Mouse (Mus musculus): ENCODE results near the gene Dusp5. TPM values are rescaled to one million over a fixed set of nuclear protein-coding genes. Genes with fewer than 3 reads are reported as not detected.
"Not testable (repeated sequence)": the region's sequence is repeated elsewhere in the genome, so short reads cannot be mapped to it uniquely, and the experiment has no call there.

The Dusp5 gene
- polyA plus RNA-seq, 1 experiment, result 2.0 TPM

GRCm38 (mm10) chr19:53500298-53501006 is 28.5 kb upstream of the Dusp5 start:
- no peaks in the 10 kb centered on the region for H3K36me3 ChIP-seq (ENCODE audit: control insufficient read depth, insufficient read depth, low read length)
- WGBS, result 49% methylated on average over 25 of the region's 25 CpGs
- no peak overlapping the region for H3K4me3 ChIP-seq (ENCODE audit: insufficient read depth, low read depth, low read length)
- peak; percentile 92 for DNase-seq
- no peaks in the 10 kb centered on the region for H3K27me3 ChIP-seq (replicated peaks; ENCODE audit: control insufficient read depth, insufficient read depth, low read length)
- no peak for TF ChIP-seq CTCF (conservative IDR thresholded peaks at IDR 0.05; ENCODE audit: insufficient read depth, insufficient read length, low read depth, low read length)
- TF ChIP-seq POLR2A (IDR thresholded peaks at IDR 0.05; ENCODE audit: low read depth, low read length), result no peak
- H3K27ac ChIP-seq (ENCODE audit: insufficient read depth, low read depth, low read length), result no peak overlapping the region
- H3K4me1 ChIP-seq (ENCODE audit: control insufficient read depth, insufficient read depth, low read length), result no peaks in the 10 kb centered on the region; the same call in 1 of the 2 replicates

DNA sequence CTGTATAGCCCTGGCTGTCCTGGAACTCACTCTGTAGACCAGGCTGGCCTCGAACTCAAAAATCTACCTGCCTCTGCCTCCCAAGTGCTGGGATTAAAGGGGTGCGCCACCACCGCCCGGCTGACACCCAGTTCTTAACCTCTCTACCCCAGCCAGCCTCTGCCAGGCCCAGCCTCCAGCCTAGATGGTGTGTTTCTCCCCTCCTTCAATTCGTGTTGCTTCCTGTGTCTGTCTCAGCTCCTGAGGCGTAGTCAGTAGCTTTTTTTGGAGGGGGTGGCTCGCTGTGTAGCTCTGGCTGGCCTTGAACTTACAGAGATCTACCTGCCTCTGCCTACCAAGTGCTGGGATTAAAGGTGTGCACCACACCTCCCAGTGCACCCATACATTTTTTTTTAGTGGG is 27.7 kb upstream of the Dusp5 start:
- H3K36me3 ChIP-seq (ENCODE audit: control insufficient read depth, insufficient read depth, low read length); H3K27me3 ChIP-seq (replicated peaks; ENCODE audit: control insufficient read depth, insufficient read depth, low read length); H3K4me1 ChIP-seq (ENCODE audit: control insufficient read depth, insufficient read depth, low read length); DNase-seq; H3K27ac ChIP-seq (ENCODE audit: insufficient read depth, low read depth, low read length); H3K4me3 ChIP-seq (ENCODE audit: insufficient read depth, low read depth, low read length): not testable (repeated sequence)
- 94% methylated on average over 7 of the region's 7 CpGs for WGBS

DNA sequence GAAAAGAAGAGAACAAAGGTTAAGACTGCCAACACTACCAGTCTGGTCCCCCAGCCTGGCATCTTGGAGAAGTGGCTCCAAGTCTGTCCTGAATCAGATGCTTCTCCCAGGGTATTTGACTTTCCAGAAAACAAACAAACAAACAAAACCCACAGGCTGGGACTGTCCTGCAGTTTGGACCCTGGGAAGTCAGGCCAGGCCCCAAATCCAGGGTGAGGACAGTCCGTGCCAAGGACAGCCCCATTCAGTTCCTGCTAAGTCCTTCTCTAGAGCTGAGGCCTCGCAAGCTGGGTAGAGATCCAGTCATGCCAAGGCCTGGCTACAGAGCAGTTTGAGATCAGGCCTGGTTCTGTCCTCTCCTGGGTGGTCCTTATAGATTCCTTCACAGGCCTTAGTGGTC is 27.1 kb upstream of the Dusp5 start:
- H3K36me3 ChIP-seq (ENCODE audit: control insufficient read depth, insufficient read depth, low read length), result no peaks in the 10 kb centered on the region
- no peak overlapping the region for H3K27ac ChIP-seq (ENCODE audit: insufficient read depth, low read depth, low read length)
- WGBS, result 88% methylated on average over 2 of the region's 2 CpGs
- peak; percentile 21 for DNase-seq
- no peaks in the 10 kb centered on the region for H3K27me3 ChIP-seq (replicated peaks; ENCODE audit: control insufficient read depth, insufficient read depth, low read length)
- no peaks in the 10 kb centered on the region; the same call in 1 of the 2 replicates for H3K4me1 ChIP-seq (ENCODE audit: control insufficient read depth, insufficient read depth, low read length)
- no peak for TF ChIP-seq POLR2A (IDR thresholded peaks at IDR 0.05; ENCODE audit: low read depth, low read length)
- no peak for TF ChIP-seq CTCF (conservative IDR thresholded peaks at IDR 0.05; ENCODE audit: insufficient read depth, insufficient read length, low read depth, low read length)
- no peak overlapping the region for H3K4me3 ChIP-seq (ENCODE audit: insufficient read depth, low read depth, low read length)

- Histone ChIP-seq H3K27me3 (replicated peaks; ENCODE audit: control insufficient read depth, insufficient read depth, low read length) (no peaks in the 10 kb centered on the region), H3K27ac (ENCODE audit: insufficient read depth, low read depth, low read length) (no peak overlapping the region), H3K4me1 (ENCODE audit: control insufficient read depth, insufficient read depth, low read length) (no peaks in the 10 kb centered on the region; the same call in 1 of the 2 replicates), H3K4me3 (ENCODE audit: insufficient read depth, low read depth, low read length) (no peak overlapping the region), H3K36me3 (ENCODE audit: control insufficient read depth, insufficient read depth, low read length) (no peaks in the 10 kb centered on the region)
- 55% methylated on average over 9 of the region's 9 CpGs for WGBS
- TF ChIP-seq CTCF (conservative IDR thresholded peaks at IDR 0.05; ENCODE audit: insufficient read depth, insufficient read length, low read depth, low read length), result no peak
- DNase-seq, result no peak
Measured at GRCm38 (mm10) chr19:53502891-53503371, 26.0 kb upstream of the Dusp5 start.

DNA sequence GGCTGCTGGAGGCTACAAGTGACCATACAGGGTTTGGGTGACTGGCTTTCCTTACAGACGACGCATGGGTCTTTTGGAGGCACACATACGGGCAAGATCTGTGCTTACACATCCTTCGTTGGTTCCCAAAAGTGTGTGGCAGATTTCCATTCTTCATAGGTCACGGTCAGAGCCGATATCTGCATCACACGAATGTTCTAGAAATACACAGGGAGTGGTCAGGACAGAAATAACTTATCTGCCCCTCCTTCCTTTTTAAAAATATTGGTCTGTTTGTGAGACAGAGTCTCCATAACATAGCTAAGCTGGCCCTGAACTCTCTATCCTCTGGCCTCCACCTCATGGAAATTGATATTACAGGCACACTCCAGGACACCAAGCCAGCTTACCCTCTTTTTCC is 24.7 kb upstream of the Dusp5 start:
- WGBS, result 88% methylated on average over 7 of the region's 7 CpGs
- no peak for DNase-seq
- TF ChIP-seq POLR2A (IDR thresholded peaks at IDR 0.05; ENCODE audit: low read depth, low read length), result no peak
- TF ChIP-seq CTCF (conservative IDR thresholded peaks at IDR 0.05; ENCODE audit: insufficient read depth, insufficient read length, low read depth, low read length), result no peak

DNA sequence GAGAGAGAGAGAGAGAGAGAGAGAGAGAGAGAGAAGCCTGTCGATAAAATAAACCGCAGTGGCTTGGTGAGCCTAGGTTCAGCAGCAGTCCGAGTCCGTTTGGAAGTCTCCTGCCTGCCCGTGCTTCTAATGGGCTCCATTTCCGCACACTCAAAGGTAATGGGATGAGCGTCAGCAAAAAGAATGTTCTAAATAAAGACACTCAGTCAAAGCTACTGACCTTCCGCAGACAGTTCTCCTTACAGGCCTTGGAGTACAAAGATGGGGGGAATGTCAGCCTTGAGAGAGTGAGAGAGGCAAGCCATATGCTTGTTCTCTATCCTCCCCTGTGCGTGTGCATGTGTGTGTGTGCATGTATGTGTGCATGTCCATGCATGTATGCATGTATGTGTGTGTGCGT is 23.2 kb upstream of the Dusp5 start:
- no peak for DNase-seq
- H3K4me1 ChIP-seq (ENCODE audit: control insufficient read depth, insufficient read depth, low read length), result no peaks in the 10 kb centered on the region
- no peak overlapping the region for H3K27ac ChIP-seq (ENCODE audit: insufficient read depth, low read depth, low read length)
- WGBS, result 89% methylated on average over 10 of the region's 10 CpGs
- no peaks in the 10 kb centered on the region for H3K27me3 ChIP-seq (replicated peaks; ENCODE audit: control insufficient read depth, insufficient read depth, low read length)
- H3K36me3 ChIP-seq (ENCODE audit: control insufficient read depth, insufficient read depth, low read length), result no peaks in the 10 kb centered on the region
- no peak for TF ChIP-seq CTCF (conservative IDR thresholded peaks at IDR 0.05; ENCODE audit: insufficient read depth, insufficient read length, low read depth, low read length)
- TF ChIP-seq POLR2A (IDR thresholded peaks at IDR 0.05; ENCODE audit: low read depth, low read length), result no peak
- no peak overlapping the region for H3K4me3 ChIP-seq (ENCODE audit: insufficient read depth, low read depth, low read length)

More for the DNA sequence above, 24.7 kb upstream of the Dusp5 start:
- Histone ChIP-seq H3K4me3 (ENCODE audit: insufficient read depth, low read depth, low read length) (no peak overlapping the region), H3K36me3 (ENCODE audit: control insufficient read depth, insufficient read depth, low read length) (no peaks in the 10 kb centered on the region), H3K4me1 (ENCODE audit: control insufficient read depth, insufficient read depth, low read length) (no peaks in the 10 kb centered on the region; the same call in 1 of the 2 replicates), H3K27me3 (replicated peaks; ENCODE audit: control insufficient read depth, insufficient read depth, low read length) (no peaks in the 10 kb centered on the region), H3K27ac (ENCODE audit: insufficient read depth, low read depth, low read length) (no peak overlapping the region)

DNA sequence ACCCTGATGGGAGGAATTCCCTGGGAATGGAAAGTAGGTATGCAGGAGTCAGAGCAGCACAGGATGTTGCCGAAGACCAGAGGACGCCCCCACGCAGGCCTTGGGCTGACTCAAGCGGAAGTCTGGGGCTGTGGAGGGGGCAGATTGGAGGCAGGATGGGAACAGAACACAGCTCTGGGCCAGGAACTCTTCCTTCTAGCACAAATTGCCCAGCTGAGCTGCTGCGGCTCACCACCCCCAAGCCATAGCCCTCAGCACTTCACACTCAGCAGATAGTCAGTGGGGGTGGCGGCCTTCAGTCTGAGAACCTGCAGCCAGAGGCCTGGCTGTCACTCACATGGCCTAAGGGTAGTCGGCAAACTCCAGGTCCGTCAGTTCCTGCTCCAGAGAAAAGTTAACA is 21.4 kb upstream of the Dusp5 start:
- no peak overlapping the region for H3K4me3 ChIP-seq (ENCODE audit: insufficient read depth, low read depth, low read length)
- H3K36me3 ChIP-seq (ENCODE audit: control insufficient read depth, insufficient read depth, low read length), result no peaks in the 10 kb centered on the region
- no peak overlapping the region for H3K27ac ChIP-seq (ENCODE audit: insufficient read depth, low read depth, low read length)
- no peaks in the 10 kb centered on the region for H3K4me1 ChIP-seq (ENCODE audit: control insufficient read depth, insufficient read depth, low read length)
- WGBS, result 75% methylated on average over 8 of the region's 8 CpGs
- no peak for DNase-seq
- TF ChIP-seq POLR2A (IDR thresholded peaks at IDR 0.05; ENCODE audit: low read depth, low read length), result no peak
- TF ChIP-seq CTCF (conservative IDR thresholded peaks at IDR 0.05; ENCODE audit: insufficient read depth, insufficient read length, low read depth, low read length), result no peak
- no peaks in the 10 kb centered on the region for H3K27me3 ChIP-seq (replicated peaks; ENCODE audit: control insufficient read depth, insufficient read depth, low read length)
